Mouse (Mus musculus) CD4-positive helper T cell, adult 2 months (primary cell): Measurements from ENCODE around the gene Cox19.

Experiments
- DNase-seq: peaks from one replicate; pipeline ENCODE4 v3.0.0-alpha.2; 2012; ENCODE audit warnings: low read depth, missing footprints, low spot score

Gene Cox19

GRCm38 (mm10) chr5:139331742-139332141 lies 19.5 kb downstream of the Cox19 start:
- DNase-seq: peak; percentile 56

GRCm38 (mm10) chr5:139330766-139331165 lies 20.5 kb downstream of the Cox19 start:
- DNase-seq: no peak

DNA sequence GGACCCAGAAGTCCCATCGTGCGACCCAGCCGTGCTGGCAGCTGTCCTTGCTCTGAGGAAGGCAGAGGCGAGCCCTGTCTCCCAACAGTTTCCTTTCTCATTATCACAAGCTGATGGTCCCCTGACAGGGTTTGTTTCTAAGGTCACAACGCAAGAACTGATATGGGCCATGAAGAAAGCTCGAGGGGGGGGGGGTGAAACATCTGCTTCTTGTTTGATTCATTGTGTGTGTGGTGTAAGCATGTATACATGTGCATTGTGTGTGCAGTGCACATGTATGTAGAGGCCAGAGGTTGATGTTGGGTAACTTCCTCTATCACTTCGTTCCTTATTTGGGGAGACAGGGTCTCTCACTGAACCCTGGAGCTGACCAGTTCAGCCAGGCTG lies 23.6 kb downstream of the Cox19 start:
- no peak for DNase-seq

- DNase-seq: no peak
Measured at GRCm38 (mm10) chr5:139326986-139327633, 24.1 kb downstream of the Cox19 start.

DNA sequence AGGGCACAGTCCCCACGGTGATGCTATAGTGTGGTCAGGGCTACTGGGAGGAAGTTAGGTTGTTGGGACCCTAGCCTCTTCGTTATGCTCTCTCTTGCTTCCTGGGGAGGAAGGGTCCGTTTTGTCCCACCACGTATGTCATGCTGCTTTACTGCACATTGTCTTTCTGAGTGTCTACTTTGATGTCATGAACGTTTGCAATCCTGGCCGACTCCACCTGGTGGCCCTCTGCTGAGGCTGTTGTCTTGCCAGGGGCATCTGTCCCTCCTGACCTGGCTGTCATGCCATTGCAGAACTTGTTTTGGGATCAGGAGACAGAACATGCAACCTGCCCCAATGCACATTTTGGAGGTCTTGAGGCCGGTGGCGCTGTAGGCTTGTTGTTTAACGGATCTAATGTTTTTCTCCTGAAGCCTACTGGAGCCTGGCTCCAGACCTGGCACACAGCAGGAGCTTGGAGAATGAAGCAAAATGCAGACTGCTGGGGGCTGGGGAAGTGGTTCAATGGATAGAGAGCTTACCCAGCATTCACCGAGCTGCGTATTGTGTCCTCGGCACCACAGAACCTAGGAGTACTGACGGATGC lies 25.0 kb downstream of the Cox19 start:
- DNase-seq: peak; percentile 39

DNA sequence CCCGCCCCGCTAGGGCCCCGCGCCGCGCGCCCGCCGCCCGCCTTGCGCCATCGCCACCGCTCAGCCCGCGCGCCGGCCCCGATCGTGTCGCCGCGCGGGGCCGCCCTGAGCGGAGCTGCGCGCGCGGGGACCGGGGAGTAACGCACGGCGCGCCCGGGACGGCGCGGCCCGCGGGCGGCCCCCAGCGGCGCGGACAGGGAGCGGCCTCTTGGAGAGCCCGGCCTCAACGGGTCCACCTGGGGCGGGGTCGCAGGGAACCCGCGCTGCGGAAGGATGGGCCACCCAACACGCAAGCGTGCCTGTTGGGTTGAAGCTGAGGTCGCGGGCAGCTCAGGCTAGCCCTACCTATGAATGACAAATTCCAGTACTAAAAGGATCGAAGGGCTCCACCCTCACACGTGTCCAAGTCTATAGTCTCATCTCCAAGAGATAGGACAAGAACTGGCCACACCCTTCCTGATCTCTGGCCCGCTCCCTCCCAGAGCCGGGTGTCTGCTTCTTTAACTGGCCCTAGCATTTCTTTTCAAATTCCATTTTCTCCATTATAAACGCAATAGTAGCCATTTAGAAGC lies 25.7 kb downstream of the Cox19 start, which contains the start of gene Adap1:
TSS of gene Adap1 (minus strand) at position 228 of the 572 bp plus-strand sequence.
- DNase-seq: peak; percentile 80

GRCm38 (mm10) chr5:139324691-139325394 lies 26.4 kb downstream of the Cox19 start:
- peak; percentile 79 for DNase-seq

DNA sequence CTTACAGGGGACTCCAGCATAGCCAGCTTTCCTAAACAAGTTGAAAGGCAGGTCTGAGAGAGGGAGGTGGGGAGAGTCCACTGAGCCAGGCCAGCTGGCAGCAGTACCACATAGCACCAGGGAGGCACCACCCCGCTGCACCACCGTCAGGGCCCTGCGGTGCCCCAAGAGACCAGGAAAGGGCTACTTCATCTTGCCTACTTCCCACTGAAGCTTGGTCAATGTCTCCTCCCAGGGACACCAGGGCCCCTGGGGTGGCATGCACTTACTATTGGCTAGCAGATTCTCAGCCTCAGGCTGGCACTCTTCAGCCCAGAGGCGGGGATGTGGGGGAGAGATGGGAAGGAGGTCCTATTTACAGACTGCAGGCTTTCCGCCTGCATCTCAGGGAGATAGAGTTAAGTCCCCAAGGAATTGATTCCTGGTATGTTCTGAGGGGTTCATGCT lies 27.1 kb downstream of the Cox19 start:
- no peak for DNase-seq

GRCm38 (mm10) chr5:139323260-139323924 lies 27.8 kb downstream of the Cox19 start:
- no peak for DNase-seq

GRCm38 (mm10) chr5:139321331-139321730 lies 29.9 kb downstream of the Cox19 start:
- DNase-seq: no peak

DNA sequence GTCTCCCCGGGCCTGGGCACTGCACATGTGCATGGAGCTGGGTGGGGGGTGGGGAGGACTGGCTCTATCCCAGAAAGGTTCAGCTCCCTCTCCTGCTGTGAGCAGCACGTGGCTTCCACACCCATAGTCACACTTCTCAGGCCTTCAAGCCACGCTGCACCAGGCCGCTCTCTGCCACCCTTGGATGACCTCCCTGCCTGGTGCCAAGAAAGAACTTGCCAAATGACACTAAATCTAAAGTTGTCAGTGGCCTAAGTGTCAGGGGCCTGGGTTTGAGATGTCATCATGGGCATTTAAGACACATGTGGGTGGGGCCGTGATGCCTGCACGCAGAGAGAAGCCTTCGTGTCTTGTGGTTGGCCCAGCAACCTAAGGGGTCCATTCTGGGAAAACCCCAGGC lies 30.8 kb downstream of the Cox19 start:
- DNase-seq: no peak

DNA sequence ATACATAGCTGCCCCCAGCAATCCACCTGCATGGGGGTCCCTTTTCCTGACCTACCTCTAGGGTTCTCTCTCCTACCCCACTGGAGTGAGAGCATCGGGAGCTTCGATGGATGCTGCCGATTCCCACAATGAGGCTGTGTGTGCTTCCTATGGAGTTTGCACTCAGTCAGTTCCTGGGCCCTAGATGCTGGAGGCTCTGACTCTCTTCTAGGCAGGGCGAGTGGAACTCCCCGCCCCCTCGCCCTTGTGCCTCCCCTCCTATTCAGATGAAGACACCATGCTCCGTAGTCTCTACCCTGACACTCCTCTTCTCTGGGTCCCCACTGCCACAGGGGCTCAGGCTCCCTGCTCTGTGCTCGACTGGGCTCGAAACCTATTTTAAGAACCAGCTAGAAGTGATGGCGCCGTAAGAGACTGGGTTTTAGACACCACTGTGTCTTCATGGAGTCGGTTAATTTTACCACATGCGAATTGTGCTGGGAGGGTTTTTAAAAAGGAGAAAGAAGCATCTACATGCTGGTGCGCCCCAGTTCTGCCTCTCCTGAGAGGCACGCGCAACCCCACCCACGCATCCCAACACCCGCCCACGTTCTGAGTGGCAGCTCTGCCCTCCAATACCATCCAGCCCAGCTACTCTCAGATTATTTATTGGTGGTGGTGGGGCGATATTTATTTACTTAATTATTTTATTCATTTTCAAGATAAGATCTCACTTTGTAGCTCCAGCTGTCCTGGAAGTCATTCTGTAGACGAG lies 33.3 kb downstream of the Cox19 start:
- DNase-seq: no peak

DNA sequence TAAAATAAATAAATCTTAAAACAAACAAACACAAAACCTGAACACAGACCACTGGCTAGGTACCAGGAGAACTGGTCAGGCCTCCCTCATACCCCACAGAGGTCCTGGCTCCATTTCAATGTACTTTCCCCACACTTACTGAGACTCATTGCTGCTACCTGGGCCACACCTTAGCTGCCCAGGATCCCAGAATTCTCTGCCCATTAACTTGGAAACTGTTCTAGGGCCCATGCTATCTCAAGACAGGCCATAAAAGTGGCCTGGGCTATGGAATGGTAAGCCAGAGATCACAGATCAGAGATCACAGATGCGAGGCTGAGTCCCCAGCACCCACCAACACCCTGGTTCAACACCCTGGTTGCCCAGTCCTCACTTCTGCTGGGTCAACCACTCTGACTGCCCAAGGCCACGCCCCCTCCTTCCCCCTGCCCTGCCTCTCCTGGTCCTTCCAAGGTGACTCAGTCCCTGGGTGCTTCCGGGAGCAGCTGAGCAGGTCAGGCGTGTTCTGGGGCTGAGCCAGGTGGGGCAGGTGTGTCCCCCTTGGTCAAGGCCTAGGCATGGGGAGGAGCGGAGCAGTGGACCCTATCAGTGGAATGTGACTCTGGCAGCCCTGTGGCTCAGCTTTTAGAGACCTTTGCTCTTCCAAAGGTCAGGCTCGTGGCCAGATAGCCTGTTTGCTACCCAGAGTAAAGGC lies 34.1 kb downstream of the Cox19 start:
- DNase-seq: no peak

GRCm38 (mm10) chr5:139314941-139315642 lies 36.1 kb downstream of the Cox19 start:
- no peak for DNase-seq

GRCm38 (mm10) chr5:139313536-139313935 lies 37.7 kb downstream of the Cox19 start:
- no peak for DNase-seq

DNA sequence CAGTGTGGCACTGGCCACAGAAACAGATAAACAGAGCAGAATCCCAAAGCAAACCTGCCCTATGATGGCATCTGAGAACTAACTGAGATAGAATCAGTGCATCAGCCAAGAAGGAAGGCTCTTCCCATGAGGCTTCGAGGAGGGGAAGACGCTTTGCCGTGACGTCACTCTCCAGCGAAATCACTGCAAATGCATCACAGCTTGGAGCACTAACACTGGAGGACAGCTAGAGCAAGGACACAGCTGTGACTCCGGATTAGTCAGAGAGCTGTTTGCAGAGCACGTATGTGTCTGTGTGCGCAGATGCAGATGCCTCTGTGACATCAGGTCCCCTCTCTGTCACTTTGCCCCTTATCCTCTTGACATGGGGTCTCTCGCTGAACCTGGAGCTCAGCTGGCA lies 39.4 kb downstream of the Cox19 start:
- DNase-seq: no peak

- DNase-seq: no peak
Measured at GRCm38 (mm10) chr5:139310477-139310876, 40.7 kb downstream of the Cox19 start.

DNA sequence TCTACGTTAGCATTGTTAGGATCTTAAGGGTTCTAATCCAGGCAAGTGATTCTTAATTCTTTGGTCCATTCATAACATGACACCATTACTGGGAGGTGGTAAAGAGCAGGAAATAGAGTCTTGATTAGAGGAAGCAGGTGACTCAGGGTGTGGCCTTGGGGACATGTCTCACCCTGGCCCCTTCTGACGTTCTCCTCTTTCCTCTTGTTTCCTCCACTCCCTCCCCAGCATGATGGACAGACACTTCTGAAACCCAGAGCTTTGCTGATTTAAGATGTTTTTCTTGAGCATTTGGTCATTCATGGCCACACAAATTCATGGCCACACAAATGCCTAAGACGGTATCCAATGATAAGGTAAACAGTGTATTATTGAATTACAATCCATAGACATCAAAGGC lies 41.3 kb downstream of the Cox19 start:
- DNase-seq: peak; percentile 51

- DNase-seq: peak; percentile 91
Measured at GRCm38 (mm10) chr5:139303646-139304061, 47.6 kb downstream of the Cox19 start.

- no peak for DNase-seq
Measured at GRCm38 (mm10) chr5:139302101-139302500, 49.1 kb downstream of the Cox19 start.
